Mouse (Mus musculus) cerebellum, adult 8-10 months (tissue): Measurements from ENCODE around the gene Nudt7.

Experiments used
- DNase-seq: peaks from one replicate; pipeline ENCODE4 v3.0.0; 2022

The Nudt7 gene

DNA sequence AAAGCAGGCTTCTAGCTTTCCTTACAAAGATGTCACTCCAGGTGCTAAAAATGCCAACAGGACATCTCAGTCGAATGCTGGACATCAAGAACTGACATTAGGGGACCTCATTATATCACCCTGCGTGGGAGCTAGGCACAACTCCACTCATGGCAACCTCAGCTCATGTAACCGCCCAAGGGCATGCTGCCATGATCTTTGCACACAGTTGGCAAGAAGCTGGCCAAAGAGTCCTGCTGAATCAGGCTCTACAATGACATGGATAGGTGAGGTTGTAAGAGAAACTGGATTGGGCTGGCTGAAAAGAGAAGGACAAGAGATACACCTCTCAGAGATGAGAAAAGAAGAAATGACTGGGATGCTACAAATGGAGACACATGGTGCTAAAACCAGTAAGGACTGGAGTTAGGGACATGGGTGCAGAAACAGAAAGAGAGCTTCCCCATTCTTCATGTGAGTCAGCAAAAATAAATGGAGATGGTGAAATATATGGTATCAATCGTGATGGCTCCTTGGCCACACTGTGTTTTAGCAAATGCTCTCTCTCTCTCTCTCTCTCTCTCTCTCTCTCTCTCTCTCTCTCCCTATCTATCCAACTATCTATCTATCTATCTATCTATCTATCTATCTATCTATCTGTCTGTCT lies 10.4 kb downstream of the Nudt7 start:
- DNase-seq = no peak

DNA sequence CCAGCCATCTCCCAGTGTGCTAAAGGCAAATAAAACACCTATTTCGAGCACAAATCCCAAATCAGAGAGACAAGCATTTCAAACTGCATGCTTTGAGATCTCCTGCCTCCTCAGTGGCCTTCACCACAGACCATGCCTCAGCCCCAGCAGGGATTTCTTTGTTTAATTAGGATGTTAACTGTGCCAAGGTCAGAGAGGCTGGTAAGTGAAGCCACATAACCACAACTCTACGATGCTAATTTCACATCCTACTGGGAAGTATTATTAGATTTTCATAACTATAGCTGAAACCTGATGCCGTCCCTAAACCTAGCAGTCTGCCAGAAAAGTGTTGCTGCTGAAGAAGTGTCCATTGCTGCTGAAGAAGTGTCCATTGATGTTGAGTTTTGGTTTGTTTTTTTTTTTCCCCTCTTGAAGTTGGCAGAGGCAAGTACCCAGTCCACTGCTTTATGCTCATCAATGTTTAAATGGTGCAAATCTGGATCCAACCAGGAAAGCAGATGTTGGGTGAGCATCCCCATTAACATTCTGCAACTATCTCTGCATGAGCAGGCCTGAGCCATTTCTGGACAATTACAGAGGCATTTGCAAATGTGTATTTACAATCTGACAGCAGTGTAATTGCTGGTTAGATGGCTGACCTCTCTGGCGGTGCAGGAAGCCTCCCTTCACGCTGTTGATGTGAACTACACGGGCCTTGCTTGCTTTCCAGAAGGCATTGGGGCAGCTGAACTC lies 20.1 kb downstream of the Nudt7 start:
- no peak for DNase-seq

DNA sequence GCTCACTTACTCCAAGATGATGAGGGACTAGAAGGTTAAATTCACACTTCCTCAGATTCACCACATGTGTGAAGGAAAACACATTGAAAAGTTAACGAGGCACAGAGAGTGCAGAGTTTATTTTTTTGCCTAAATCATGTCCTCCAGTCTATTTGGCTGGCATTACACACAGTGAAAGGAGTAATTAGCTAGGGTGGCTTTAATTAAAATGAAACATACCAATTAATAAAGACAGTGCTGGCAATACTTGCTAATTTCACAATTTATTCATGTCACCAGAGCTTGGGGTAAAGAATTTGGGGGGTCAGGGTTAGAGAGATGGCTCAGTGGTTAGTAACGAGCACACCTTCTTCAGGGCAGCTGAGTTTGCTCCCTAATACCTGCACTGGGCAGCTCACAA lies 25.2 kb downstream of the Nudt7 start:
- no peak for DNase-seq

DNA sequence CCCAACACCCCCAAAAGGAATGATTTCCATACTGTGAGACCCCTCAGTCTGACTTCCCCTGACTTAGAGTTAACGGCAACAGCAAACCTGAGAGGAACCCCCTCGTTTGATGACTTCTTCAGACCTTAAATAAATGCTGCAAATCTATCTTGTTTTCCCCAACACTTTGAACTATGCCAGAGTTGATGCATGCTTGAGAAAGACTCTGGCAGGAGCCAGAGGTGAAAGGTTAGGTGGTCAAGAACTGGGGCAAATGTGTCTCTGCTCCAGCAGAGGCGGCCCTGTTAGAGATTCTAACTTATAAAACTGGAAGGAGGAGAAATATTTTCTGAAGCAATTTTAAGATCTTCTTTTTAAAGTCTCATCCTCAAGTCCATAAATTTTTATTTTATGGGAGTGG lies 26.3 kb downstream of the Nudt7 start:
- no peak for DNase-seq

DNA sequence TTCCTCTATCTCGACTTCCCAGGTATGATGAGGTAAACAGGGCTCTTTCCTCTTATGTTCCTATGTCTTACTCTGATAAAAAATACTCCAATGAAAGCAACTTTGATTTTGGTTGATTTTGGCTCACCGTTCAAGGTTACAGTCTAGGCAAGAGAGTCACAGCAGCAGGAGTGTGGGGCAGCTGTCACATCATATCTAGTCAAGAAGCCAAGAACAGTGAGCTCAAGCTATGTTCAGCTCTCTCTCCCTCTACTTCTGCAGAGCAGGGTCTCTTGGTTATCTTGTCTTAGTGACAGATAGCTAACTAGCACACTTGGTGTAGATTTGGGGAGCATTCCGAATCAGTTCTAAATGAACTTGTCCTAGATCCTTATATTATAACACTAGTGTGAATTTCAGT lies 30.5 kb downstream of the Nudt7 start:
- DNase-seq = no peak

DNA sequence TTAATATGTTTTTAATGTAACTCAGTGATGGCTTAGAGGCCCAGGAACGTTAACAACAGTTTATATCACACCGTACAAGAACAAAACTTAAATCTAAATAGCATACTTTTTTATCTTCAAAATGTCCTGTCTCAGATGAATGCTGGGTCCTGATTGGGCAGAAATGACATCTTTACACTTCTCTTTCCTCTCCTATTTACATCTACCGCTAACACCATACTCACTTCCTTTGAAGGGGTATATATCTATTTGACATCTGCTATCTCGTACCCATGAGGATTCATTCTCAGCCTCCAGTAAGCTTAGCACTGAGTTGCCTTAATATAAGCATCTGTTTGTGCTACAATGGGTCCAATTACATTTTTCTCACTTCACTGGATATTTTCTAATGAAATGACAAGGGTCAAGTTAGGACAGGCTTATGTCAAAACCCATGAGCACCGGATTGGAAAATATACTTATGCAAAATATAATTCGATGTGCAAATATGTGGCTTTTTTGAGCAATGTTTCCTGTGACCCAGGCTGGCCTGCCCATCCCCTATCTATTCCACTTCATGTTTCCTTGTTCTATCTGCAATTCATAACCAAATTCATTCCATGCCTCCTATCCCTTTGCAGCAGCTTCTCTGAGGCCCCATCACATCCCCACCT lies 31.2 kb downstream of the Nudt7 start:
- DNase-seq = no peak

DNA sequence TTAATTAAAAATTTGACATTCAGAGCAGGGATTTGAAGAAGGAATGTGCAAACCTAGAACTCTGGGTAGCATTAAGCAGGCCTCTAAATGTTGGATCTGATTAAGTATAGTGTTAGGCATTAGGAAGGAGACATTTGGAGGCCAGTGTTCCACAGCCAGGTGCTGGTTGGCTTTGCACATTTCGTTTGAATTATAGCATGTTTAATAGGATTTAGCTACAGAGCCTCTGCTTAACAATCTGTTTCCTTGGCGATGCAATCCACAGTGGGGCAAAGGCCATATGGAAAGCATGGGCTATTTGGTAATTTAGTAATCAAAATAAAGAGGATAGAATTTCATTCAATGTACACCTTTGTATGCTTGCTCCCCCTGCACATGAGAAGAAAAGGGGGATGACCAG lies 32.4 kb downstream of the Nudt7 start:
- DNase-seq = no peak

DNA sequence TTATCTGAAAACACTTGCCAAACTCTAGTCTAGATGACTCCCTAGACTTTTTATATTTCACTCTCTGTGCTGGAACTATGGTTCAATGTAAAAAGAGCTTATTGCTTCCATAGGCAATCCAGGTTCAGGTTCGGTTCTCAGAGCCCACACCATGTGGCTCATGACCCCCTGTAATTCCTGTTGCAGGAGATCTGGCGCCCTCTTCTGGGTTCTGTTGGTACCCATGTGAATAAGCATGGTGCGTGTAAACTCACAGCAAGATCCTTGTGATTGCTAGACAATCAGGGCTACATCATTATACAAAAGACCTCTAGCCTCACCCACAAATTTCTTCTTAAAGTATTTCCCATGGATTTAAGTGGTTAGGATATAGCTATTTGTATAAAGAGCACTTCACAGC lies 43.4 kb downstream of the Nudt7 start:
- no peak for DNase-seq

DNA sequence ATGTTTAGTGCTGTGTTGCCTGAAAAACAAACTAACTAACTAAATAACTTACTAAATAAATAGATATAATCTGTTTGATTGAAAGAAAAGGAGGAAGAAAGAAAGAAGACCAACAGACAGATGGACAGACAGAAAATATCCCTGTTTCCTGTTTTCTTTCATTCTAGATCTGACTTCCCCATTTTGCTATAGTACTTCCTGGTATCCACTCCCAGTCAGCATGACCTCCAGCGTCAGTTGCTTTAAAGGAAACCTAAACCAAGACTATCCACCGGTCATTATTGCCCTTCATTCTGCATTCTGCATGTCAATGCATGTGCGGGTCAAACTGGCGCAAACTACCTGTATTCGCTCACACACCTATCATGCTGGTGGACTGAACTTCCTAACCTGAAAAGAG lies 60.0 kb downstream of the Nudt7 start:
- DNase-seq = no peak

DNA sequence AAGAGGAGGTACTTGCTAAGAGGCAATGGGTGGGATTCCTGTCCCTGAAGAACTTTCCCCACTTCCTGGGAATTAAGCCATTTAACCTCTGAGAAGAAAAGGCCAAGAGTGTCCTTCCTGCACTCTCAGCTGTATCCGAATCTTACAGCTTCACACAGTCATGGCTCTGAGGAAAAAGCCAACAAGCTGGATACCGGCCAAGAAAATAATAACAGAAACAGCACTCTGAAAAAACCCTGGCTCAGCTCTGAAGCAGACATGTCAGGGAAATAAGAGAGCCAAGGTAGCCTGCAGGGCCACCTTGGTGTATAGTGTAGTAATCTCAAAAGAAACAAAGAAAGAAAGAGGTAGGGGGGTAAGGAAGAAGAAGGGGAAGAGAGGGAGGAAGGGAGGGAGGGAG lies 65.6 kb downstream of the Nudt7 start:
- no peak for DNase-seq
